Mouse (Mus musculus): Measurements from ENCODE around the gene Cmc1. TPM values are rescaled to one million over a fixed set of nuclear protein-coding genes. Genes with fewer than 3 reads are reported as not detected.

The Cmc1 gene
- polyA plus RNA-seq, 1 experiment from 2014 or later: 52.4 TPM

GRCm38 (mm10) chr9:118100484-118100883, 49.5 kb downstream of the Cmc1 start:
- no peaks in the 10 kb centered on the region for H3K36me3 ChIP-seq (ENCODE audit: control insufficient read depth, insufficient read depth, low read length)
- 98% methylated on average over 2 of the region's 2 CpGs for WGBS
- no peak overlapping the region for H3K4me2 ChIP-seq (ENCODE audit: low read depth, low read length)

GRCm38 (mm10) chr9:118099395-118099794, 50.6 kb downstream of the Cmc1 start:
- ATAC-seq (ENCODE audit: low read depth): no peak
- Histone ChIP-seq H3K4me3 (ENCODE audit: low read depth, low read length) (no peak overlapping the region), H3K4me2 (ENCODE audit: low read depth, low read length) (no peak overlapping the region), H3K36me3 (ENCODE audit: control insufficient read depth, insufficient read depth, low read length) (no peaks in the 10 kb centered on the region), H3K27me3 (ENCODE audit: control insufficient read depth, insufficient read depth, low read length) (no peaks in the 10 kb centered on the region), H3K9me3 (ENCODE audit: control insufficient read depth, low read length) (no peaks in the 10 kb centered on the region), H3K9ac (replicated peaks; ENCODE audit: low read depth, low read length) (no peak overlapping the region), H3K27ac (ENCODE audit: low read depth, low read length) (no peak overlapping the region), H3K4me1 (ENCODE audit: control insufficient read depth, insufficient read depth, low read length) (no peaks in the 10 kb centered on the region)
- 51% methylated on average over 4 of the region's 4 CpGs for WGBS

More at GRCm38 (mm10) chr9:118100484-118100883, 49.5 kb downstream of the Cmc1 start:
- Histone ChIP-seq H3K4me3 (ENCODE audit: low read depth, low read length) (no peak overlapping the region), H3K9ac (replicated peaks; ENCODE audit: low read depth, low read length) (no peak overlapping the region), H3K4me1 (ENCODE audit: control insufficient read depth, insufficient read depth, low read length) (no peaks in the 10 kb centered on the region), H3K9me3 (ENCODE audit: control insufficient read depth, low read length) (no peaks in the 10 kb centered on the region), H3K27me3 (ENCODE audit: control insufficient read depth, insufficient read depth, low read length) (no peaks in the 10 kb centered on the region), H3K27ac (ENCODE audit: low read depth, low read length) (no peak overlapping the region)
- ATAC-seq (ENCODE audit: low read depth): no peak

GRCm38 (mm10) chr9:118083834-118084233, 66.1 kb downstream of the Cmc1 start:
- no peak overlapping the region for H3K27ac ChIP-seq (ENCODE audit: low read depth, low read length)
- no peak overlapping the region for H3K4me3 ChIP-seq (ENCODE audit: low read depth, low read length)
- H3K36me3 ChIP-seq (ENCODE audit: control insufficient read depth, insufficient read depth, low read length): no peaks in the 10 kb centered on the region
- H3K27me3 ChIP-seq (ENCODE audit: control insufficient read depth, insufficient read depth, low read length): no peaks in the 10 kb centered on the region
- no peak overlapping the region for H3K9ac ChIP-seq (replicated peaks; ENCODE audit: low read depth, low read length)
- no peak overlapping the region for H3K4me2 ChIP-seq (ENCODE audit: low read depth, low read length)
- no peaks in the 10 kb centered on the region for H3K4me1 ChIP-seq (ENCODE audit: control insufficient read depth, insufficient read depth, low read length)
- 46% methylated on average over 4 of the region's 4 CpGs for WGBS
- no peak for ATAC-seq (ENCODE audit: low read depth)
- no peaks in the 10 kb centered on the region for H3K9me3 ChIP-seq (ENCODE audit: control insufficient read depth, low read length)

- Histone ChIP-seq H3K27me3 (ENCODE audit: control insufficient read depth, insufficient read depth, low read length) (no peaks in the 10 kb centered on the region), H3K4me2 (ENCODE audit: low read depth, low read length) (peak overlapping the region; percentile 35), H3K27ac (ENCODE audit: low read depth, low read length) (no peak overlapping the region), H3K9ac (replicated peaks; ENCODE audit: low read depth, low read length) (no peak overlapping the region), H3K4me3 (ENCODE audit: low read depth, low read length) (no peak overlapping the region), H3K9me3 (ENCODE audit: control insufficient read depth, low read length) (no peaks in the 10 kb centered on the region), H3K4me1 (ENCODE audit: control insufficient read depth, insufficient read depth, low read length) (no peaks in the 10 kb centered on the region), H3K36me3 (ENCODE audit: control insufficient read depth, insufficient read depth, low read length) (no peaks in the 10 kb centered on the region)
- 27% methylated on average over 22 of the region's 22 CpGs for WGBS
- no peak for ATAC-seq (ENCODE audit: low read depth)
These were observed 67.2 kb downstream of the Cmc1 start for GRCm38 (mm10) chr9:118082575-118083431.

- H3K27ac ChIP-seq (ENCODE audit: low read depth, low read length): no peak overlapping the region
- H3K4me2 ChIP-seq (ENCODE audit: low read depth, low read length): no peak overlapping the region
- no peaks in the 10 kb centered on the region for H3K36me3 ChIP-seq (ENCODE audit: control insufficient read depth, insufficient read depth, low read length)
- no peaks in the 10 kb centered on the region for H3K27me3 ChIP-seq (ENCODE audit: control insufficient read depth, insufficient read depth, low read length)
- ATAC-seq (ENCODE audit: low read depth): no peak
- no peaks in the 10 kb centered on the region for H3K9me3 ChIP-seq (ENCODE audit: control insufficient read depth, low read length)
- H3K4me3 ChIP-seq (ENCODE audit: low read depth, low read length): no peak overlapping the region
- H3K9ac ChIP-seq (replicated peaks; ENCODE audit: low read depth, low read length): no peak overlapping the region
- no peaks in the 10 kb centered on the region for H3K4me1 ChIP-seq (ENCODE audit: control insufficient read depth, insufficient read depth, low read length)
- 94% methylated on average over 3 of the region's 3 CpGs for WGBS
These were observed 76.6 kb downstream of the Cmc1 start for GRCm38 (mm10) chr9:118073358-118073757.

- no peak overlapping the region for H3K4me3 ChIP-seq (ENCODE audit: low read depth, low read length)
- no peak overlapping the region for H3K9ac ChIP-seq (replicated peaks; ENCODE audit: low read depth, low read length)
- 73% methylated on average over 5 of the region's 5 CpGs for WGBS
- no peak for ATAC-seq (ENCODE audit: low read depth)
- H3K4me2 ChIP-seq (ENCODE audit: low read depth, low read length): no peak overlapping the region
- H3K36me3 ChIP-seq (ENCODE audit: control insufficient read depth, insufficient read depth, low read length): no peaks in the 10 kb centered on the region
- H3K4me1 ChIP-seq (ENCODE audit: control insufficient read depth, insufficient read depth, low read length): no peaks in the 10 kb centered on the region
- no peaks in the 10 kb centered on the region for H3K9me3 ChIP-seq (ENCODE audit: control insufficient read depth, low read length)
- H3K27ac ChIP-seq (ENCODE audit: low read depth, low read length): no peak overlapping the region
- H3K27me3 ChIP-seq (ENCODE audit: control insufficient read depth, insufficient read depth, low read length): no peaks in the 10 kb centered on the region
These were observed 77.9 kb downstream of the Cmc1 start for GRCm38 (mm10) chr9:118072101-118072500.

- Histone ChIP-seq H3K4me1 (ENCODE audit: control insufficient read depth, insufficient read depth, low read length) (no peaks in the 10 kb centered on the region), H3K9me3 (ENCODE audit: control insufficient read depth, low read length) (no peaks in the 10 kb centered on the region), H3K36me3 (ENCODE audit: control insufficient read depth, insufficient read depth, low read length) (no peaks in the 10 kb centered on the region; the same call in 1 of the 2 replicates), H3K4me3 (ENCODE audit: low read depth, low read length) (no peak overlapping the region), H3K9ac (replicated peaks; ENCODE audit: low read depth, low read length) (no peak overlapping the region), H3K4me2 (ENCODE audit: low read depth, low read length) (no peak overlapping the region), H3K27ac (ENCODE audit: low read depth, low read length) (no peak overlapping the region), H3K27me3 (ENCODE audit: control insufficient read depth, insufficient read depth, low read length) (no peaks in the 10 kb centered on the region)
- no peak for ATAC-seq (ENCODE audit: low read depth)
- WGBS: 93% methylated on average over 3 of the region's 3 CpGs
These were observed 78.6 kb downstream of the Cmc1 start for GRCm38 (mm10) chr9:118071337-118071736.

- 92% methylated on average over 6 of the region's 6 CpGs for WGBS
- H3K4me1 ChIP-seq (ENCODE audit: control insufficient read depth, insufficient read depth, low read length): no peaks in the 10 kb centered on the region
- H3K27me3 ChIP-seq (ENCODE audit: control insufficient read depth, insufficient read depth, low read length): no peaks in the 10 kb centered on the region
- no peak overlapping the region for H3K27ac ChIP-seq (ENCODE audit: low read depth, low read length)
- no peak overlapping the region for H3K4me3 ChIP-seq (ENCODE audit: low read depth, low read length)
- peaks cover 3% of the 10 kb centered on the region; the same call in 1 of the 2 replicates for H3K36me3 ChIP-seq (ENCODE audit: control insufficient read depth, insufficient read depth, low read length)
- no peak overlapping the region for H3K4me2 ChIP-seq (ENCODE audit: low read depth, low read length)
- no peak for ATAC-seq (ENCODE audit: low read depth)
- H3K9me3 ChIP-seq (ENCODE audit: control insufficient read depth, low read length): no peaks in the 10 kb centered on the region
- H3K9ac ChIP-seq (replicated peaks; ENCODE audit: low read depth, low read length): no peak overlapping the region
These were observed 79.5 kb downstream of the Cmc1 start for GRCm38 (mm10) chr9:118070442-118070841.

GRCm38 (mm10) chr9:118059101-118059500, 90.9 kb downstream of the Cmc1 start:
- no peak overlapping the region for H3K4me2 ChIP-seq (ENCODE audit: low read depth, low read length)
- no peaks in the 10 kb centered on the region for H3K27me3 ChIP-seq (ENCODE audit: control insufficient read depth, insufficient read depth, low read length)
- no peak overlapping the region for H3K27ac ChIP-seq (ENCODE audit: low read depth, low read length)
- peaks cover 16% of the 10 kb centered on the region for H3K36me3 ChIP-seq (ENCODE audit: control insufficient read depth, insufficient read depth, low read length)
- no peak overlapping the region for H3K4me3 ChIP-seq (ENCODE audit: low read depth, low read length)
- WGBS: 97% methylated on average over 3 of the region's 3 CpGs
- no peak overlapping the region for H3K9ac ChIP-seq (replicated peaks; ENCODE audit: low read depth, low read length)
- H3K9me3 ChIP-seq (ENCODE audit: control insufficient read depth, low read length): no peaks in the 10 kb centered on the region
- H3K4me1 ChIP-seq (ENCODE audit: control insufficient read depth, insufficient read depth, low read length): no peaks in the 10 kb centered on the region
- no peak for ATAC-seq (ENCODE audit: low read depth)

All from neural tube, embryonic 14.5 days (tissue).